Mouse (Mus musculus) heart, postnatal 0 days (tissue): ENCODE results near the gene Wdr25.

Experiments used
- CTCF ChIP-seq: IDR thresholded peaks from 2 replicates; pipeline ENCODE4 v1.5.1; 2016; ENCODE audit warnings: antibody characterized with exemption, control low read depth, low read depth
- EP300 ChIP-seq: IDR thresholded peaks from 2 replicates; pipeline ENCODE4 v1.6.1; 2016; ENCODE audit warnings: antibody characterized with exemption, low read depth

GRCm38 (mm10) chr12:108939317-108939716 lies 45.9 kb downstream of the Wdr25 start:
- TF ChIP-seq CTCF (no peak), EP300 (no peak)
